Mouse (Mus musculus): ENCODE data around the gene Cela3b.
"Not testable (repeated sequence)": the region's sequence is repeated elsewhere in the genome, so short reads cannot be mapped to it uniquely, and the experiment has no call there.

Gene Cela3b

GRCm38 (mm10) chr4:137461217-137461616 lies 30.9 kb upstream of the Cela3b start:
- no peak for DNase-seq (ENCODE audit: low spot score)

GRCm38 (mm10) chr4:137460676-137461075 lies 30.3 kb upstream of the Cela3b start:
- DNase-seq (ENCODE audit: low spot score) = no peak

- DNase-seq (ENCODE audit: low spot score) = no peak
These were observed 28.5 kb upstream of the Cela3b start for GRCm38 (mm10) chr4:137458861-137459260.

GRCm38 (mm10) chr4:137458310-137458709 lies 28.0 kb upstream of the Cela3b start:
- DNase-seq (ENCODE audit: low spot score) = no peak

- no peak for DNase-seq (ENCODE audit: low spot score)
These were observed 27.0 kb upstream of the Cela3b start for GRCm38 (mm10) chr4:137457292-137457691.

GRCm38 (mm10) chr4:137456581-137456980 lies 26.2 kb upstream of the Cela3b start:
- no peak for DNase-seq (ENCODE audit: low spot score)

- no peak for DNase-seq (ENCODE audit: low spot score)
These were observed 24.2 kb upstream of the Cela3b start for GRCm38 (mm10) chr4:137454582-137454981.

GRCm38 (mm10) chr4:137453234-137453767 lies 23.0 kb upstream of the Cela3b start, which contains the start of gene 1700013G24Rik:
TSS of gene 1700013G24Rik (plus strand) at chr4:137453284.
- no peak for DNase-seq (ENCODE audit: low spot score)

- no peak for DNase-seq (ENCODE audit: low spot score)
These were observed 21.9 kb upstream of the Cela3b start for GRCm38 (mm10) chr4:137452190-137452589.

- no peak for DNase-seq (ENCODE audit: low spot score)
These were observed 19.4 kb upstream of the Cela3b start for GRCm38 (mm10) chr4:137449715-137450114.

- DNase-seq (ENCODE audit: low spot score) = no peak
These were observed 18.8 kb upstream of the Cela3b start for GRCm38 (mm10) chr4:137449132-137449531.

GRCm38 (mm10) chr4:137448641-137449040 lies 18.3 kb upstream of the Cela3b start:
- DNase-seq (ENCODE audit: low spot score) = no peak

- DNase-seq (ENCODE audit: low spot score) = no peak
These were observed 17.9 kb upstream of the Cela3b start for GRCm38 (mm10) chr4:137448197-137448596.

- no peak for DNase-seq (ENCODE audit: low spot score)
These were observed 17.2 kb upstream of the Cela3b start for GRCm38 (mm10) chr4:137447363-137448196.

GRCm38 (mm10) chr4:137445881-137446280 lies 15.5 kb upstream of the Cela3b start:
- DNase-seq (ENCODE audit: low spot score) = no peak

GRCm38 (mm10) chr4:137443625-137444024 lies 13.3 kb upstream of the Cela3b start:
- DNase-seq (ENCODE audit: low spot score) = peak; percentile 72

GRCm38 (mm10) chr4:137441332-137441731 lies 11.0 kb upstream of the Cela3b start:
- DNase-seq (ENCODE audit: low spot score) = no peak

- no peak for DNase-seq (ENCODE audit: low spot score)
These were observed 8.5 kb upstream of the Cela3b start for GRCm38 (mm10) chr4:137438842-137439241.

GRCm38 (mm10) chr4:137436979-137437669 lies 6.8 kb upstream of the Cela3b start:
- DNase-seq (ENCODE audit: low spot score) = no peak

- DNase-seq (ENCODE audit: low spot score) = not testable (repeated sequence)
These were observed 2.6 kb upstream of the Cela3b start for GRCm38 (mm10) chr4:137432700-137433550.

GRCm38 (mm10) chr4:137417712-137418564 lies 12.4 kb downstream of the Cela3b start:
- DNase-seq (ENCODE audit: low spot score) = no peak

Measured in ovary, postnatal 10 days (tissue).